Mouse (Mus musculus): ENCODE data around the gene Ptma. TPM values are rescaled to one million over a fixed set of nuclear protein-coding genes. Genes with fewer than 3 reads are reported as not detected.
A peak's percentile ranks its signal among the peaks of the same experiment; 100 is the strongest.

Gene Ptma
- polyA plus RNA-seq, 1 experiment, result 2,341 TPM

GRCm38 (mm10) chr1:86492095-86493070 lies 34.1 kb upstream of the Ptma start:
- H3K36me3 ChIP-seq (ENCODE audit: control insufficient read depth, insufficient read depth, low read length), result no peaks in the 10 kb centered on the region
- H3K4me1 ChIP-seq (replicated peaks; ENCODE audit: control insufficient read depth, insufficient read depth, low read length), result peaks cover 32% of the 10 kb centered on the region
- 48% methylated on average over 9 of the region's 9 CpGs for WGBS
- no peak for DNase-seq
- no peak; the same call in 1 of the 2 replicates for TF ChIP-seq CTCF (IDR thresholded peaks at IDR 0.05; ENCODE audit: borderline replicate concordance, control insufficient read depth, extremely low read depth, insufficient read depth, low read length, poor library complexity)
- 0 out of 2 replicates have a peak, but pooled peaks have one; percentile 26 for TF ChIP-seq POLR2A (IDR thresholded peaks at IDR 0.05; ENCODE audit: control insufficient read depth, extremely low read depth, insufficient read depth, low read length, poor library complexity)
- peak overlapping the region; percentile 67 for H3K27ac ChIP-seq (ENCODE audit: control insufficient read depth, insufficient read depth, low read length)
- no peaks in the 10 kb centered on the region for H3K27me3 ChIP-seq (ENCODE audit: control insufficient read depth, insufficient read depth, low read length)
- H3K4me3 ChIP-seq (ENCODE audit: control insufficient read depth, insufficient read depth, low read length), result no peak overlapping the region

GRCm38 (mm10) chr1:86493783-86494182 lies 32.7 kb upstream of the Ptma start:
- H3K36me3 ChIP-seq (ENCODE audit: control insufficient read depth, insufficient read depth, low read length), result no peaks in the 10 kb centered on the region
- TF ChIP-seq POLR2A (IDR thresholded peaks at IDR 0.05; ENCODE audit: control insufficient read depth, extremely low read depth, insufficient read depth, low read length, poor library complexity), result no peak
- no peak for TF ChIP-seq CTCF (IDR thresholded peaks at IDR 0.05; ENCODE audit: borderline replicate concordance, control insufficient read depth, extremely low read depth, insufficient read depth, low read length, poor library complexity)
- no peak overlapping the region for H3K27ac ChIP-seq (ENCODE audit: control insufficient read depth, insufficient read depth, low read length)
- DNase-seq, result no peak
- 93% methylated on average over 3 of the region's 3 CpGs for WGBS
- H3K4me1 ChIP-seq (replicated peaks; ENCODE audit: control insufficient read depth, insufficient read depth, low read length), result peaks cover 26% of the 10 kb centered on the region
- no peaks in the 10 kb centered on the region for H3K27me3 ChIP-seq (ENCODE audit: control insufficient read depth, insufficient read depth, low read length)
- H3K4me3 ChIP-seq (ENCODE audit: control insufficient read depth, insufficient read depth, low read length), result no peak overlapping the region

DNA sequence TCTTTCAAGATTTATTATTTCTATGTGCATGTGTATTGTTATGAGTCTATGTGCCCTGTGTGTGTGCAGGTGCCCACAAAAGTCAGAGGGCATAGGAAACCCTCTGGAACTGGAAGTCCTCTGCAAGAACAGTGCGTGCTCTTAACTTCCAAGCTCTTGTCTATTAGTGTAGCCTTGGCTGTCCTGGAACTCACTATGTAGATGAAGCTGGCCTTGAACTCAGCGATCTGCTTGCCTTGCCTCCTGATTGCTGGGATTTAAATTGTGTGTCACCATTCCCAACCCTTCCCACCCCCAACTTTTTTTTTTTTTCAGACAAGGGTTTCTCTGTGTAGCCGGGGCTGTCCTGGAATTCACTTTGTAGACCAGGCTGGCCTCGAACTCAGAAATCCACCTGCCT lies 30.2 kb upstream of the Ptma start:
- H3K4me1 ChIP-seq (replicated peaks; ENCODE audit: control insufficient read depth, insufficient read depth, low read length), result peaks cover 26% of the 10 kb centered on the region
- TF ChIP-seq POLR2A (IDR thresholded peaks at IDR 0.05; ENCODE audit: control insufficient read depth, extremely low read depth, insufficient read depth, low read length, poor library complexity), result no peak
- TF ChIP-seq CTCF (IDR thresholded peaks at IDR 0.05; ENCODE audit: borderline replicate concordance, control insufficient read depth, extremely low read depth, insufficient read depth, low read length, poor library complexity), result no peak
- no peaks in the 10 kb centered on the region for H3K36me3 ChIP-seq (ENCODE audit: control insufficient read depth, insufficient read depth, low read length)
- no peak for DNase-seq
- no peak overlapping the region for H3K4me3 ChIP-seq (ENCODE audit: control insufficient read depth, insufficient read depth, low read length)
- WGBS, result 97% methylated on average over 4 of the region's 4 CpGs
- no peaks in the 10 kb centered on the region for H3K27me3 ChIP-seq (ENCODE audit: control insufficient read depth, insufficient read depth, low read length)
- H3K27ac ChIP-seq (ENCODE audit: control insufficient read depth, insufficient read depth, low read length), result no peak overlapping the region

GRCm38 (mm10) chr1:86497361-86497760 lies 29.2 kb upstream of the Ptma start:
- Histone ChIP-seq H3K27ac (ENCODE audit: control insufficient read depth, insufficient read depth, low read length) (no peak overlapping the region), H3K4me1 (replicated peaks; ENCODE audit: control insufficient read depth, insufficient read depth, low read length) (peaks cover 23% of the 10 kb centered on the region), H3K4me3 (ENCODE audit: control insufficient read depth, insufficient read depth, low read length) (no peak overlapping the region), H3K36me3 (ENCODE audit: control insufficient read depth, insufficient read depth, low read length) (no peaks in the 10 kb centered on the region), H3K27me3 (ENCODE audit: control insufficient read depth, insufficient read depth, low read length) (no peaks in the 10 kb centered on the region)
- no peak for DNase-seq
- TF ChIP-seq POLR2A (IDR thresholded peaks at IDR 0.05; ENCODE audit: control insufficient read depth, extremely low read depth, insufficient read depth, low read length, poor library complexity), result no peak
- no peak for TF ChIP-seq CTCF (IDR thresholded peaks at IDR 0.05; ENCODE audit: borderline replicate concordance, control insufficient read depth, extremely low read depth, insufficient read depth, low read length, poor library complexity)
- WGBS, result 90% methylated on average over 5 of the region's 5 CpGs

DNA sequence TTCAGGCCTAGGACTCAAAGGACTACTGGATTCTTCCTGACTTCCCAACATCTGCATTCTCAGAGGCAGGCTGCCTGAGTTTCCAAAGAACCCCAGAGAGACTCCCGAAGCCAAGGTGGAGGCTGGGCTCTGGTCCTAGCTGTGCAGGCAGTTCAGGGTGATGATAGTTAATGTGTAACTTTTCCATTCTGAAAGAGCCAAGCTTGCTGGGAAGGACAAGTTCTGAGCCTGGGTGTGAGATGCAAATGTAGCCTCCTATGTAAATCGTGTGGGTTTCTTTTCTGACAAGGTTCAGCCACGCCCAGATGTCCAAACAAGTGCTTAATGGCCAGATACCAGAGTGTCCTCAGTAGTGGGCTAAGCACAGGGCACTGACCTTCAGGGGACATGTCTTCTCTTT lies 28.5 kb upstream of the Ptma start:
- H3K27me3 ChIP-seq (ENCODE audit: control insufficient read depth, insufficient read depth, low read length), result no peaks in the 10 kb centered on the region
- no peak overlapping the region for H3K4me3 ChIP-seq (ENCODE audit: control insufficient read depth, insufficient read depth, low read length)
- no peaks in the 10 kb centered on the region for H3K36me3 ChIP-seq (ENCODE audit: control insufficient read depth, insufficient read depth, low read length)
- H3K4me1 ChIP-seq (replicated peaks; ENCODE audit: control insufficient read depth, insufficient read depth, low read length), result peaks cover 21% of the 10 kb centered on the region
- WGBS, result 93% methylated on average over 3 of the region's 3 CpGs
- H3K27ac ChIP-seq (ENCODE audit: control insufficient read depth, insufficient read depth, low read length), result no peak overlapping the region
- DNase-seq, result no peak
- TF ChIP-seq POLR2A (IDR thresholded peaks at IDR 0.05; ENCODE audit: control insufficient read depth, extremely low read depth, insufficient read depth, low read length, poor library complexity) (no peak), CTCF (IDR thresholded peaks at IDR 0.05; ENCODE audit: borderline replicate concordance, control insufficient read depth, extremely low read depth, insufficient read depth, low read length, poor library complexity) (no peak)

GRCm38 (mm10) chr1:86498611-86499010 lies 27.9 kb upstream of the Ptma start:
- no peak for DNase-seq
- H3K27ac ChIP-seq (ENCODE audit: control insufficient read depth, insufficient read depth, low read length), result no peak overlapping the region
- 91% methylated on average over 1 of the region's 1 CpGs for WGBS
- H3K4me1 ChIP-seq (replicated peaks; ENCODE audit: control insufficient read depth, insufficient read depth, low read length), result peaks cover 27% of the 10 kb centered on the region
- no peaks in the 10 kb centered on the region for H3K27me3 ChIP-seq (ENCODE audit: control insufficient read depth, insufficient read depth, low read length)
- TF ChIP-seq POLR2A (IDR thresholded peaks at IDR 0.05; ENCODE audit: control insufficient read depth, extremely low read depth, insufficient read depth, low read length, poor library complexity) (no peak), CTCF (IDR thresholded peaks at IDR 0.05; ENCODE audit: borderline replicate concordance, control insufficient read depth, extremely low read depth, insufficient read depth, low read length, poor library complexity) (no peak)
- H3K36me3 ChIP-seq (ENCODE audit: control insufficient read depth, insufficient read depth, low read length), result no peaks in the 10 kb centered on the region
- no peak overlapping the region for H3K4me3 ChIP-seq (ENCODE audit: control insufficient read depth, insufficient read depth, low read length)

Measured in thymus, adult 2 months (tissue).